Mouse (Mus musculus) stomach, postnatal 0 days (tissue): ENCODE data around the gene Endov.
A peak's percentile ranks its signal among the peaks of the same experiment; 100 is the strongest.

Experiments
- CTCF ChIP-seq: IDR thresholded peaks from 2 replicates; pipeline ENCODE4 v1.5.1; 2016; ENCODE audit warnings: antibody characterized with exemption, low read depth, mild to moderate bottlenecking, moderate library complexity
- EP300 ChIP-seq: optimal IDR thresholded peaks from 2 replicates; pipeline ENCODE3; 2016; ENCODE audit warnings: antibody characterized with exemption

DNA sequence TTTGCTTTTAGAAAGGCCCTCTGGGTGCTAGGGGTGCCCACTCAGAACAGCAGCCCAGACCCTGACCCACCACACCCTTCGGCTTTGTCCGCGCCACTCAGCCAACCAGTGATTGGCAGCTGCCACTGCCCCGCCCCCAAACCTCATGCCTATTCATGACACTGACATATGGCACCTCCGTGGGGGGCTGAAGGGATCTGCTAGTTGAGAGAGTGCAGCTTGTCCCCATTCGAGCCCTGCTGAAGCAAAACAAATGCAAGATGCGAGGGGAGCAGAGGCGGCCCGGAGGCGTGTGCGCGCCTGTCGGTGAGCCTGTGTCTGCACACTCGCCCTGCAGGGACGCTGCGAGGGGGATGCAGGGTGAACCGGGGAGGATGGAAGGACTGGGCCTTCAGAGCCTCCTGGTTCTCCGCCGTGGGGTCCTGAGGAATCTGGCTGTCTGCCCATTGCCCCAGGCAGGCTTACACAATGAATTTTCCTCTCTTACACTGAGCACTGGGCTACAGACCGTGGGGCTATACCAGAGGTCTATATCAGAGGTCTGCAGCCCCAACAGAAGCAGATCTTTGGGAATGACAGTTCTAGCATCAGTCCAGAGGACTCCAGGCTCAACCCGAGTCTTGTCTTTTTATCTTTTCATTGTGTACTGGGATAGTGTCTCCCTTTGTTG is 24.0 kb downstream of the Endov start:
- TF ChIP-seq CTCF (peak; percentile 45), EP300 (no peak)
